Mouse (Mus musculus): ENCODE results near the gene Tbc1d4.

- TF ChIP-seq CTCF (IDR thresholded peaks at IDR 0.05; ENCODE audit: borderline replicate concordance, extremely low read depth, insufficient read depth, insufficient read length) (no peak), POLR2A (IDR thresholded peaks at IDR 0.05; ENCODE audit: borderline replicate concordance, extremely low read depth, insufficient read depth, insufficient read length, poor library complexity, severe bottlenecking) (no peak)
Measured at GRCm38 (mm10) chr14:101594001-101594400, 15.0 kb downstream of the Tbc1d4 start.

Measured in brain, embryonic 14.5 days (tissue).